Mouse (Mus musculus): ENCODE results near the gene Pfkfb3. TPM values are rescaled to one million over a fixed set of nuclear protein-coding genes. Genes with fewer than 3 reads are reported as not detected.

Gene Pfkfb3
- polyA plus RNA-seq, 1 experiment from 2014 or later, result 17.9 TPM

- H3K9ac ChIP-seq (ENCODE audit: low read length), result peak overlapping the region; percentile 81
- peak overlapping the region; percentile 90; the same call in 1 of the 2 replicates for H3K27ac ChIP-seq (ENCODE audit: low read length)
- H3K4me1 ChIP-seq (replicated peaks; ENCODE audit: control insufficient read depth, insufficient read depth, low read length), result peaks cover 31% of the 10 kb centered on the region
- 0 out of 2 replicates have a peak, but pooled peaks have one; percentile 1 for ATAC-seq (ENCODE audit: low read depth)
- H3K36me3 ChIP-seq (ENCODE audit: control insufficient read depth, insufficient read depth, low read length), result no peaks in the 10 kb centered on the region; the same call in 1 of the 2 replicates
- 4% methylated on average over 8 of the region's 8 CpGs for WGBS
- no peaks in the 10 kb centered on the region for H3K27me3 ChIP-seq (ENCODE audit: control insufficient read depth, insufficient read depth, low read depth, low read length)
- H3K4me2 ChIP-seq (ENCODE audit: low read depth, low read length), result peak overlapping the region; percentile 93
- peak overlapping the region; percentile 74 for H3K4me3 ChIP-seq (ENCODE audit: low read length)
- H3K9me3 ChIP-seq (ENCODE audit: control insufficient read depth, low read length), result no peaks in the 10 kb centered on the region
Measured at GRCm38 (mm10) chr2:11500666-11501065, 53.2 kb downstream of the Pfkfb3 start.

GRCm38 (mm10) chr2:11496601-11497031, 57.3 kb downstream of the Pfkfb3 start:
- Histone ChIP-seq H3K27me3 (ENCODE audit: control insufficient read depth, insufficient read depth, low read depth, low read length) (no peaks in the 10 kb centered on the region), H3K4me2 (ENCODE audit: low read depth, low read length) (no peak overlapping the region), H3K9me3 (ENCODE audit: control insufficient read depth, low read length) (no peaks in the 10 kb centered on the region), H3K27ac (ENCODE audit: low read length) (no peak overlapping the region), H3K9ac (ENCODE audit: low read length) (no peak overlapping the region), H3K36me3 (ENCODE audit: control insufficient read depth, insufficient read depth, low read length) (peaks cover 12% of the 10 kb centered on the region), H3K4me3 (ENCODE audit: low read length) (no peak overlapping the region), H3K4me1 (replicated peaks; ENCODE audit: control insufficient read depth, insufficient read depth, low read length) (peaks cover 22% of the 10 kb centered on the region)
- WGBS, result 71% methylated on average over 3 of the region's 3 CpGs
- ATAC-seq (ENCODE audit: low read depth), result no peak

GRCm38 (mm10) chr2:11494841-11495255, 59.0 kb downstream of the Pfkfb3 start:
- H3K4me3 ChIP-seq (ENCODE audit: low read length), result no peak overlapping the region
- 56% methylated on average over 6 of the region's 7 CpGs for WGBS
- no peak overlapping the region for H3K27ac ChIP-seq (ENCODE audit: low read length)
- H3K4me1 ChIP-seq (replicated peaks; ENCODE audit: control insufficient read depth, insufficient read depth, low read length), result peaks cover 19% of the 10 kb centered on the region
- no peak overlapping the region for H3K9ac ChIP-seq (ENCODE audit: low read length)
- no peak for ATAC-seq (ENCODE audit: low read depth)
- no peaks in the 10 kb centered on the region for H3K27me3 ChIP-seq (ENCODE audit: control insufficient read depth, insufficient read depth, low read depth, low read length)
- H3K4me2 ChIP-seq (ENCODE audit: low read depth, low read length), result no peak overlapping the region
- H3K9me3 ChIP-seq (ENCODE audit: control insufficient read depth, low read length), result no peaks in the 10 kb centered on the region
- H3K36me3 ChIP-seq (ENCODE audit: control insufficient read depth, insufficient read depth, low read length), result peaks cover 21% of the 10 kb centered on the region

GRCm38 (mm10) chr2:11492855-11493254, 61.0 kb downstream of the Pfkfb3 start:
- H3K9me3 ChIP-seq (ENCODE audit: control insufficient read depth, low read length), result no peaks in the 10 kb centered on the region
- H3K4me1 ChIP-seq (replicated peaks; ENCODE audit: control insufficient read depth, insufficient read depth, low read length), result peaks cover 9% of the 10 kb centered on the region; the same call in 1 of the 2 replicates
- no peak overlapping the region for H3K9ac ChIP-seq (ENCODE audit: low read length)
- peaks cover 32% of the 10 kb centered on the region for H3K36me3 ChIP-seq (ENCODE audit: control insufficient read depth, insufficient read depth, low read length)
- WGBS, result 82% methylated on average over 5 of the region's 5 CpGs
- H3K27ac ChIP-seq (ENCODE audit: low read length), result peak overlapping the region; percentile 28
- no peak overlapping the region for H3K4me3 ChIP-seq (ENCODE audit: low read length)
- ATAC-seq (ENCODE audit: low read depth), result no peak
- no peaks in the 10 kb centered on the region for H3K27me3 ChIP-seq (ENCODE audit: control insufficient read depth, insufficient read depth, low read depth, low read length)
- no peak overlapping the region for H3K4me2 ChIP-seq (ENCODE audit: low read depth, low read length)

- Histone ChIP-seq H3K4me1 (replicated peaks; ENCODE audit: control insufficient read depth, insufficient read depth, low read length) (peaks cover 4% of the 10 kb centered on the region; the same call in 1 of the 2 replicates), H3K9me3 (ENCODE audit: control insufficient read depth, low read length) (no peaks in the 10 kb centered on the region), H3K36me3 (ENCODE audit: control insufficient read depth, insufficient read depth, low read length) (peaks cover 35% of the 10 kb centered on the region), H3K9ac (ENCODE audit: low read length) (no peak overlapping the region), H3K4me2 (ENCODE audit: low read depth, low read length) (no peak overlapping the region), H3K27me3 (ENCODE audit: control insufficient read depth, insufficient read depth, low read depth, low read length) (no peaks in the 10 kb centered on the region), H3K27ac (ENCODE audit: low read length) (peak overlapping the region; percentile 39), H3K4me3 (ENCODE audit: low read length) (no peak overlapping the region)
- whole genome bisulfite sequencing, result 36% methylated on average over 3 of the region's 3 CpGs
- peak; percentile 74 for ATAC-seq (ENCODE audit: low read depth)
Measured at GRCm38 (mm10) chr2:11491471-11491870, 62.4 kb downstream of the Pfkfb3 start.

GRCm38 (mm10) chr2:11490554-11490953, 63.3 kb downstream of the Pfkfb3 start:
- H3K36me3 ChIP-seq (ENCODE audit: control insufficient read depth, insufficient read depth, low read length), result peaks cover 41% of the 10 kb centered on the region
- no peaks in the 10 kb centered on the region for H3K9me3 ChIP-seq (ENCODE audit: control insufficient read depth, low read length)
- H3K27me3 ChIP-seq (ENCODE audit: control insufficient read depth, insufficient read depth, low read depth, low read length), result no peaks in the 10 kb centered on the region
- ATAC-seq (ENCODE audit: low read depth), result no peak
- peak overlapping the region; percentile 39; the same call in 1 of the 2 replicates for H3K27ac ChIP-seq (ENCODE audit: low read length)
- peaks cover 3% of the 10 kb centered on the region; the same call in 1 of the 2 replicates for H3K4me1 ChIP-seq (replicated peaks; ENCODE audit: control insufficient read depth, insufficient read depth, low read length)
- 81% methylated on average over 4 of the region's 4 CpGs for WGBS
- no peak overlapping the region for H3K9ac ChIP-seq (ENCODE audit: low read length)
- H3K4me2 ChIP-seq (ENCODE audit: low read depth, low read length), result no peak overlapping the region
- H3K4me3 ChIP-seq (ENCODE audit: low read length), result no peak overlapping the region

- no peaks in the 10 kb centered on the region for H3K4me1 ChIP-seq (replicated peaks; ENCODE audit: control insufficient read depth, insufficient read depth, low read length)
- H3K36me3 ChIP-seq (ENCODE audit: control insufficient read depth, insufficient read depth, low read length), result peaks cover 71% of the 10 kb centered on the region
- H3K9me3 ChIP-seq (ENCODE audit: control insufficient read depth, low read length), result no peaks in the 10 kb centered on the region
- no peak overlapping the region for H3K4me2 ChIP-seq (ENCODE audit: low read depth, low read length)
- 81% methylated on average over 4 of the region's 4 CpGs for WGBS
- H3K27me3 ChIP-seq (ENCODE audit: control insufficient read depth, insufficient read depth, low read depth, low read length), result no peaks in the 10 kb centered on the region
- no peak overlapping the region for H3K9ac ChIP-seq (ENCODE audit: low read length)
- no peak for ATAC-seq (ENCODE audit: low read depth)
- H3K4me3 ChIP-seq (ENCODE audit: low read length), result no peak overlapping the region
- H3K27ac ChIP-seq (ENCODE audit: low read length), result no peak overlapping the region
Measured at GRCm38 (mm10) chr2:11483226-11483625, 70.7 kb downstream of the Pfkfb3 start.

- Histone ChIP-seq H3K27ac (ENCODE audit: low read length) (no peak overlapping the region), H3K9ac (ENCODE audit: low read length) (no peak overlapping the region)
- no peak for ATAC-seq (ENCODE audit: low read depth)
Measured at GRCm38 (mm10) chr2:11482364-11482763, 71.5 kb downstream of the Pfkfb3 start.

GRCm38 (mm10) chr2:11478960-11479359, 74.9 kb downstream of the Pfkfb3 start:
- no peak overlapping the region for H3K4me3 ChIP-seq (ENCODE audit: low read length)
- ATAC-seq (ENCODE audit: low read depth), result no peak
- no peak overlapping the region for H3K27ac ChIP-seq (ENCODE audit: low read length)
- H3K27me3 ChIP-seq (ENCODE audit: control insufficient read depth, insufficient read depth, low read depth, low read length), result no peaks in the 10 kb centered on the region
- H3K9me3 ChIP-seq (ENCODE audit: control insufficient read depth, low read length), result no peaks in the 10 kb centered on the region
- no peaks in the 10 kb centered on the region for H3K4me1 ChIP-seq (replicated peaks; ENCODE audit: control insufficient read depth, insufficient read depth, low read length)
- 65% methylated on average over 2 of the region's 2 CpGs for WGBS
- H3K9ac ChIP-seq (ENCODE audit: low read length), result no peak overlapping the region
- H3K4me2 ChIP-seq (ENCODE audit: low read depth, low read length), result no peak overlapping the region
- peaks cover 67% of the 10 kb centered on the region for H3K36me3 ChIP-seq (ENCODE audit: control insufficient read depth, insufficient read depth, low read length)

More at GRCm38 (mm10) chr2:11482364-11482763, 71.5 kb downstream of the Pfkfb3 start:
- H3K9me3 ChIP-seq (ENCODE audit: control insufficient read depth, low read length), result no peaks in the 10 kb centered on the region
- H3K4me3 ChIP-seq (ENCODE audit: low read length), result no peak overlapping the region
- H3K36me3 ChIP-seq (ENCODE audit: control insufficient read depth, insufficient read depth, low read length), result peaks cover 73% of the 10 kb centered on the region
- H3K27me3 ChIP-seq (ENCODE audit: control insufficient read depth, insufficient read depth, low read depth, low read length), result no peaks in the 10 kb centered on the region
- no peak overlapping the region for H3K4me2 ChIP-seq (ENCODE audit: low read depth, low read length)
- WGBS, result 80% methylated on average over 7 of the region's 7 CpGs
- H3K4me1 ChIP-seq (replicated peaks; ENCODE audit: control insufficient read depth, insufficient read depth, low read length), result no peaks in the 10 kb centered on the region

GRCm38 (mm10) chr2:11475316-11475715, 78.6 kb downstream of the Pfkfb3 start:
- WGBS, result 91% methylated on average over 7 of the region's 7 CpGs
- H3K9me3 ChIP-seq (ENCODE audit: control insufficient read depth, low read length), result no peaks in the 10 kb centered on the region
- no peak overlapping the region for H3K4me3 ChIP-seq (ENCODE audit: low read length)
- no peaks in the 10 kb centered on the region for H3K27me3 ChIP-seq (ENCODE audit: control insufficient read depth, insufficient read depth, low read depth, low read length)
- H3K9ac ChIP-seq (ENCODE audit: low read length), result no peak overlapping the region
- H3K4me1 ChIP-seq (replicated peaks; ENCODE audit: control insufficient read depth, insufficient read depth, low read length), result no peaks in the 10 kb centered on the region
- peaks cover 62% of the 10 kb centered on the region for H3K36me3 ChIP-seq (ENCODE audit: control insufficient read depth, insufficient read depth, low read length)
- no peak overlapping the region for H3K4me2 ChIP-seq (ENCODE audit: low read depth, low read length)
- no peak overlapping the region for H3K27ac ChIP-seq (ENCODE audit: low read length)
- ATAC-seq (ENCODE audit: low read depth), result no peak

Data from lung, embryonic 16.5 days (tissue).